13 mouse cellular contexts compared by ENCODE assay signal in genomic region chr10:81362336-81362949, GRCm38 (mm10). TPM values are rescaled to one million over a fixed set of nuclear protein-coding genes. Genes with fewer than 3 reads are reported as not detected.
A peak's percentile ranks its signal among the peaks of the same experiment; 100 is the strongest.
DNase-seq lines count a peak whose midpoint lies in the region; ATAC-seq and TF ChIP-seq lines count a peak whose summit lies in the region.
"Had no signal": no experiment of that assay in that cellular context is flagged by ENCODE, and none has a peak within 500 bp of the region (broad histone marks: within the 10 kb centered on the region; RNA-seq: fewer than 3 reads in every experiment).

No protein-coding gene starts in this region.

- TF ChIP-seq CTCF in heart, adult 2 months (IDR thresholded peaks at IDR 0.05): no peak

- peaks cover 20% of the 10 kb centered on the region for H3K36me3 ChIP-seq in heart, embryonic 16.5 days (ENCODE audit: control insufficient read depth, insufficient read depth)
- H3K36me3 ChIP-seq in heart, adult 2 months (ENCODE audit: control insufficient read depth, insufficient read depth, low read length): no peaks in the 10 kb centered on the region
- H3K36me3 ChIP-seq in liver, embryonic 16.5 days (ENCODE audit: control insufficient read depth, insufficient read depth): peaks cover 26% of the 10 kb centered on the region

- peak overlapping the region; percentile 70 for H3K9ac ChIP-seq in heart, embryonic 16.5 days (ENCODE audit: low read length)
- H3K9ac ChIP-seq in heart, adult 2 months (ENCODE audit: low read depth, low read length): no peak overlapping the region
- peak overlapping the region; percentile 47 for H3K9ac ChIP-seq in liver, embryonic 16.5 days (ENCODE audit: low read depth, low read length)

- no peaks in the 10 kb centered on the region for H3K27me3 ChIP-seq in heart, embryonic 16.5 days (ENCODE audit: control insufficient read depth, insufficient read depth, low read length)
- H3K27me3 ChIP-seq in heart, adult 2 months (ENCODE audit: control insufficient read depth, insufficient read depth, low read length): no peaks in the 10 kb centered on the region
- H3K27me3 ChIP-seq in liver, embryonic 16.5 days (ENCODE audit: control insufficient read depth, insufficient read depth, low read depth, low read length): no peaks in the 10 kb centered on the region

- ATAC-seq in heart, embryonic 16.5 days (replicated peaks; ENCODE audit: extremely low read depth, insufficient read depth, low FRiP score): peak; percentile 18; the same call in 1 of the 2 replicates
- ATAC-seq in liver, embryonic 16.5 days (ENCODE audit: low read depth): peak; percentile 85
- ATAC-seq in monocyte, adult 5-6 weeks (replicated peaks; ENCODE audit: insufficient number of reproducible peaks, low FRiP score, low TSS enrichment, poor library complexity, severe bottlenecking): no peak

- H3K4me2 ChIP-seq in heart, embryonic 16.5 days (ENCODE audit: low read depth, low read length): peak overlapping the region; percentile 68
- peak overlapping the region; percentile 55 for H3K4me2 ChIP-seq in liver, embryonic 16.5 days (ENCODE audit: low read depth, low read length)

- intact Hi-C loops in heart, adult 2 months (cut with DNase I): no loop called here

- TF ChIP-seq POLR2A in heart, adult 2 months (IDR thresholded peaks at IDR 0.05; ENCODE audit: insufficient read depth, low read depth, low read length): no peak

- no peak for TF ChIP-seq EP300 in heart, adult 2 months (IDR thresholded peaks at IDR 0.05; ENCODE audit: insufficient read depth, low read depth, low read length)

- DNase-seq in heart, adult 2 months: no peak
- peak; percentile 76 for DNase-seq in ES-CJ7 (ENCODE audit: low read depth, low spot score)
- peak; percentile 82 for DNase-seq in c-Kit-positive CD71-positive TER-119-positive erythroid progenitor cells, embryonic 14.5 days (ENCODE audit: low spot score)
- no peak for DNase-seq in urinary bladder, postnatal 36 days (ENCODE audit: low spot score in 2 of 2)
- no peak for DNase-seq in Muller cell, postnatal 12 days (ENCODE audit: inconsistent ontology term)
- DNase-seq: heart, adult 11 months; left cerebral cortex, postnatal 4 days; retina, postnatal 1 day had no signal

- H3K4me1 ChIP-seq in heart, embryonic 16.5 days (ENCODE audit: control insufficient read depth, insufficient read depth, low read length): peaks cover 50% of the 10 kb centered on the region
- H3K4me1 ChIP-seq in heart, adult 2 months (ENCODE audit: control insufficient read depth, insufficient read depth, low read length): peaks cover 10% of the 10 kb centered on the region
- H3K4me1 ChIP-seq in liver, embryonic 16.5 days (ENCODE audit: control insufficient read depth, low read depth, low read length): peaks cover 90% of the 10 kb centered on the region

- no peaks in the 10 kb centered on the region for H3K79me2 ChIP-seq in heart, adult 2 months (replicated peaks; ENCODE audit: control insufficient read depth, insufficient read depth, low read length)

- no peaks in the 10 kb centered on the region for H3K9me3 ChIP-seq in heart, embryonic 16.5 days (replicated peaks; ENCODE audit: control insufficient read depth, low read length)
- no peaks in the 10 kb centered on the region for H3K9me3 ChIP-seq in liver, embryonic 16.5 days (replicated peaks; ENCODE audit: control insufficient read depth, low read length)

- H3K27ac ChIP-seq in heart, embryonic 16.5 days (ENCODE audit: low read length): peak overlapping the region; percentile 95
- H3K27ac ChIP-seq in heart, adult 2 months: no peak overlapping the region; the same call in 1 of the 2 replicates
- peak overlapping the region; percentile 84 for H3K27ac ChIP-seq in liver, embryonic 16.5 days (ENCODE audit: low read length)
- H3K27ac ChIP-seq: kidney, postnatal 0 days had no signal

- WGBS in heart, embryonic 16.5 days: 46% methylated on average over 12 of the region's 12 CpGs
- WGBS in heart, adult 2 months: 66% methylated on average over 12 of the region's 12 CpGs
- 22% methylated on average over 12 of the region's 12 CpGs for WGBS in liver, embryonic 16.5 days (ENCODE audit: insufficient replicate concordance)

- peak overlapping the region; percentile 26 for H3K4me3 ChIP-seq in heart, embryonic 16.5 days (ENCODE audit: low read length)
- H3K4me3 ChIP-seq in heart, adult 2 months: no peak overlapping the region
- peak overlapping the region; percentile 22; the same call in 1 of the 2 replicates for H3K4me3 ChIP-seq in liver, embryonic 16.5 days (ENCODE audit: low read depth, low read length)
- H3K4me3 ChIP-seq: myocyte had no signal

RNA-seq across cellular contexts. Expression of gene 4930404N11Rik, which starts 3.2 kb away (rescaled TPM):
- polyA plus RNA-seq in heart, embryonic 16.5 days (2015; fragmentation: Nextera tagmentation; extraction: Ambion mirVana): 1.8 and 1.9 TPM in 2 replicates
- 1 to 10 TPM in 1 of 2 experiments, under 1 TPM in 1; 0.64 to 1.1 TPM for total RNA-seq in heart, adult 2 months (2021)
- 0.32 and 1.2 TPM in 2 replicates for polyA plus RNA-seq in heart, adult 2 months (2012; rRNA removed)
- polyA plus RNA-seq in liver, embryonic 16.5 days (2015; fragmentation: Nextera tagmentation; extraction: Ambion mirVana): 1.9 and 2.5 TPM in 2 replicates
- 1.4 to 2.4 TPM in 2 of 3 replicates, not detected in the other for total RNA-seq in monocyte, adult 5-6 weeks (2017)

RNA-seq across cellular contexts. Expression of gene Mfsd12, which starts 5.2 kb away (rescaled TPM):
- polyA plus RNA-seq in heart, embryonic 16.5 days (2015; fragmentation: Nextera tagmentation; extraction: Ambion mirVana): 16.5 and 17.6 TPM in 2 replicates
- 10 to 100 TPM; 10.6 to 11.1 TPM for total RNA-seq in heart, adult 2 months (2021)
- 9.6 and 10.5 TPM in 2 replicates for polyA plus RNA-seq in heart, adult 2 months (2012; rRNA removed)
- polyA plus RNA-seq in liver, embryonic 16.5 days (2015; fragmentation: Nextera tagmentation; extraction: Ambion mirVana): 9.2 and 11.9 TPM in 2 replicates
- 5.3 to 9.6 TPM (median 6.3 TPM) in 3 replicates for total RNA-seq in monocyte, adult 5-6 weeks (2017)

RNA-seq across cellular contexts. Expression of gene Hmg20b, which starts 12.2 kb away (rescaled TPM):
- polyA plus RNA-seq in heart, embryonic 16.5 days (2015; fragmentation: Nextera tagmentation; extraction: Ambion mirVana): 86.5 and 86.8 TPM in 2 replicates
- 10 to 100 TPM; 55.6 to 58.1 TPM for total RNA-seq in heart, adult 2 months (2021)
- 44.3 and 54.9 TPM in 2 replicates for polyA plus RNA-seq in heart, adult 2 months (2012; rRNA removed)
- 19.8 and 22.5 TPM in 2 replicates for polyA plus RNA-seq in liver, embryonic 16.5 days (2015; fragmentation: Nextera tagmentation; extraction: Ambion mirVana)
- 28.8 to 40.1 TPM (median 38.7 TPM) in 3 replicates for total RNA-seq in monocyte, adult 5-6 weeks (2017)

RNA-seq across cellular contexts. Expression of gene Fzr1, which starts 15.9 kb away (rescaled TPM):
- 74.6 and 82.8 TPM in 2 replicates for polyA plus RNA-seq in heart, embryonic 16.5 days (2015; fragmentation: Nextera tagmentation; extraction: Ambion mirVana)
- total RNA-seq in heart, adult 2 months (2021): 10 to 100 TPM; 29.9 to 31.5 TPM
- polyA plus RNA-seq in heart, adult 2 months (2012; rRNA removed): 49.3 and 56.1 TPM in 2 replicates
- 128 and 138 TPM in 2 replicates for polyA plus RNA-seq in liver, embryonic 16.5 days (2015; fragmentation: Nextera tagmentation; extraction: Ambion mirVana)
- total RNA-seq in monocyte, adult 5-6 weeks (2017): 8.2 to 12.9 TPM (median 11.7 TPM) in 3 replicates

RNA-seq across cellular contexts. Expression of gene Gipc3, which starts 19.4 kb away (rescaled TPM):
- polyA plus RNA-seq in heart, embryonic 16.5 days (2015; fragmentation: Nextera tagmentation; extraction: Ambion mirVana): 0.08 and 0.11 TPM in 2 replicates
- total RNA-seq in heart, adult 2 months (2021): 1 to 10 TPM; 5.5 to 6.4 TPM
- polyA plus RNA-seq in heart, adult 2 months (2012; rRNA removed): 4.7 and 4.8 TPM in 2 replicates
- polyA plus RNA-seq in liver, embryonic 16.5 days (2015; fragmentation: Nextera tagmentation; extraction: Ambion mirVana): not detected in 2 replicates
- not detected in 3 replicates for total RNA-seq in monocyte, adult 5-6 weeks (2017)

Comparison
In these comparisons a context has a peak if more than half of its experiments do, and no peak if none do; other contexts are left out.
1. DNase-seq: peak in ES-CJ7 (single experiment) and c-Kit-positive CD71-positive TER-119-positive erythroid progenitor cells, embryonic 14.5 days (single experiment); none in heart, adult 2 months (0 of 2), urinary bladder, postnatal 36 days (0 of 2) and Muller cell, postnatal 12 days (single experiment).